In genomic region chr15:81522036-81522751, GRCm38 (mm10) we compare ENCODE assay signal across 8 mouse cellular contexts. TPM values are rescaled to one million over a fixed set of nuclear protein-coding genes. Genes with fewer than 3 reads are reported as not detected.
DNase-seq lines count a peak whose midpoint lies in the region; ATAC-seq and TF ChIP-seq lines count a peak whose summit lies in the region.

No protein-coding gene starts in this region.

- WGBS in embryonic facial prominence, embryonic 15.5 days = under 1% methylated on average over 38 of the region's 38 CpGs
- 0% methylated on average over 38 of the region's 38 CpGs for WGBS in heart, embryonic 14.5 days
- under 1% methylated on average over 38 of the region's 38 CpGs for whole genome bisulfite sequencing in kidney, postnatal 0 days
- WGBS in lung, embryonic 16.5 days = under 1% methylated on average over 38 of the region's 38 CpGs
- WGBS in olfactory bulb, adult 2 months = 1% methylated on average over 38 of the region's 38 CpGs

- no peaks in the 10 kb centered on the region for H3K36me3 ChIP-seq in embryonic facial prominence, embryonic 15.5 days
- H3K36me3 ChIP-seq in heart, embryonic 14.5 days (ENCODE audit: control insufficient read depth, insufficient read depth, low read length) = no peaks in the 10 kb centered on the region
- no peaks in the 10 kb centered on the region for H3K36me3 ChIP-seq in kidney, postnatal 0 days (ENCODE audit: insufficient read depth, low read length)
- H3K36me3 ChIP-seq in lung, embryonic 16.5 days (ENCODE audit: control insufficient read depth, insufficient read depth, low read length) = no peaks in the 10 kb centered on the region

- peaks cover 9% of the 10 kb centered on the region for H3K4me1 ChIP-seq in embryonic facial prominence, embryonic 15.5 days
- H3K4me1 ChIP-seq in heart, embryonic 14.5 days (ENCODE audit: control insufficient read depth in 2 of 2, insufficient read depth in 2 of 2, low read length in 2 of 2) = peaks cover 0 to 3% of the 10 kb centered on the region in 2 experiments; a peak in 2 of 4 replicates
- no peaks in the 10 kb centered on the region for H3K4me1 ChIP-seq in kidney, postnatal 0 days (replicated peaks; ENCODE audit: insufficient read depth, low read length)
- H3K4me1 ChIP-seq in lung, embryonic 16.5 days (replicated peaks; ENCODE audit: control insufficient read depth, insufficient read depth, low read length) = peaks cover 2% of the 10 kb centered on the region; the same call in 1 of the 2 replicates
- peaks cover 11% of the 10 kb centered on the region for H3K4me1 ChIP-seq in olfactory bulb, adult 2 months (ENCODE audit: control insufficient read depth, insufficient read depth, low read length)

- ATAC-seq in CD4-positive, CD25-positive, alpha-beta regulatory T cell, adult 4 months = peak; percentile 53
- no peak for ATAC-seq in embryonic facial prominence, embryonic 15.5 days (ENCODE audit: insufficient number of reproducible peaks, low FRiP score, low TSS enrichment, low read depth)
- ATAC-seq in heart, embryonic 14.5 days (ENCODE audit: insufficient number of reproducible peaks, insufficient read depth, low FRiP score, low read depth) = peak; percentile 36; the same call in 1 of the 2 replicates
- ATAC-seq in kidney, postnatal 0 days (replicated peaks; ENCODE audit: low FRiP score, low read depth) = peak; percentile 27
- peak; percentile 63 for ATAC-seq in lung, embryonic 16.5 days (ENCODE audit: low read depth)

- H3K9ac ChIP-seq in embryonic facial prominence, embryonic 15.5 days = peak overlapping the region; percentile 57; the same call in 1 of the 2 replicates
- H3K9ac ChIP-seq in heart, embryonic 14.5 days (ENCODE audit: low read length) = peak overlapping the region; percentile 80
- H3K9ac ChIP-seq in kidney, postnatal 0 days (ENCODE audit: low read depth, low read length) = peak overlapping the region; percentile 63
- H3K9ac ChIP-seq in lung, embryonic 16.5 days (ENCODE audit: low read length) = peak overlapping the region; percentile 78

- H3K9me3 ChIP-seq in embryonic facial prominence, embryonic 15.5 days (replicated peaks) = no peaks in the 10 kb centered on the region
- H3K9me3 ChIP-seq in heart, embryonic 14.5 days (ENCODE audit: control insufficient read depth, low read length) = no peaks in the 10 kb centered on the region
- H3K9me3 ChIP-seq in kidney, postnatal 0 days (replicated peaks; ENCODE audit: low read length) = no peaks in the 10 kb centered on the region
- H3K9me3 ChIP-seq in lung, embryonic 16.5 days (ENCODE audit: control insufficient read depth, low read length) = no peaks in the 10 kb centered on the region

- H3K27me3 ChIP-seq in embryonic facial prominence, embryonic 15.5 days = no peaks in the 10 kb centered on the region
- H3K27me3 ChIP-seq in heart, embryonic 14.5 days (ENCODE audit: control insufficient read depth, insufficient read depth, low read length) = no peaks in the 10 kb centered on the region
- no peaks in the 10 kb centered on the region for H3K27me3 ChIP-seq in kidney, postnatal 0 days (ENCODE audit: insufficient read depth, low read length)
- no peaks in the 10 kb centered on the region for H3K27me3 ChIP-seq in lung, embryonic 16.5 days (ENCODE audit: control insufficient read depth, insufficient read depth, low read depth, low read length)

- H3K4me2 ChIP-seq in embryonic facial prominence, embryonic 15.5 days (replicated peaks) = peak overlapping the region; percentile 99
- peak overlapping the region; percentile 83 for H3K4me2 ChIP-seq in heart, embryonic 14.5 days (ENCODE audit: low read length)
- peak overlapping the region; percentile 96 for H3K4me2 ChIP-seq in kidney, postnatal 0 days (ENCODE audit: low read length)
- peak overlapping the region; percentile 97 for H3K4me2 ChIP-seq in lung, embryonic 16.5 days (ENCODE audit: low read depth, low read length)

- no peak for TF ChIP-seq POLR2A in olfactory bulb, adult 2 months (IDR thresholded peaks at IDR 0.05; ENCODE audit: insufficient read depth, low read depth, low read length)

- H3K4me3 ChIP-seq in embryonic facial prominence, embryonic 15.5 days (replicated peaks) = peak overlapping the region; percentile 66
- peak overlapping the region; percentile 52 to 74 for H3K4me3 ChIP-seq in heart, embryonic 14.5 days (ENCODE audit: control insufficient read depth in 1 of 2, insufficient read depth in 1 of 2, low read depth in 1 of 2, low read length in 2 of 2)
- peak overlapping the region; percentile 54 for H3K4me3 ChIP-seq in kidney, postnatal 0 days (replicated peaks; ENCODE audit: low read depth, low read length)
- peak overlapping the region; percentile 69 for H3K4me3 ChIP-seq in lung, embryonic 16.5 days (ENCODE audit: low read length)
- peak overlapping the region; percentile 63 for H3K4me3 ChIP-seq in olfactory bulb, adult 2 months (ENCODE audit: insufficient read depth, low read depth, low read length)

- H3K27ac ChIP-seq in embryonic facial prominence, embryonic 15.5 days (replicated peaks) = peak overlapping the region; percentile 85
- peak overlapping the region; percentile 92 to 95 for H3K27ac ChIP-seq in heart, embryonic 14.5 days (replicated peaks in 1 of 2; ENCODE audit: control insufficient read depth in 1 of 2, insufficient read depth in 1 of 2, low read depth in 2 of 2, low read length in 2 of 2)
- H3K27ac ChIP-seq in kidney, postnatal 0 days = peak overlapping the region; percentile 91
- H3K27ac ChIP-seq in lung, embryonic 16.5 days (ENCODE audit: low read length) = peak overlapping the region; percentile 99
- peak overlapping the region; percentile 49 for H3K27ac ChIP-seq in olfactory bulb, adult 2 months (ENCODE audit: insufficient read depth, low read depth, low read length)

- TF ChIP-seq CTCF in kidney, postnatal 0 days (IDR thresholded peaks at IDR 0.05; ENCODE audit: low read depth) = no peak
- no peak for TF ChIP-seq CTCF in olfactory bulb, adult 2 months (IDR thresholded peaks at IDR 0.05; ENCODE audit: insufficient read depth, low read depth, low read length)

- peak; percentile 35 to 65 for DNase-seq in adrenal gland, postnatal 4 days (ENCODE audit: low spot score in 2 of 2)
- peak; percentile 69 for DNase-seq in kidney, postnatal 0 days (ENCODE audit: low spot score)
- DNase-seq in thymus, postnatal 14 days = peak; percentile 77

RNA-seq across cellular contexts. Expression of gene Rbx1, which starts 56.1 kb away (rescaled TPM):
- 100 to 1,000 TPM; 269 to 371 TPM for polyA plus RNA-seq in CD4-positive, CD25-positive, alpha-beta regulatory T cell, adult 4 months (2017; shearing (Covaris generic))
- 100 to 1,000 TPM; 154 to 155 TPM for total RNA-seq in adrenal gland, postnatal 4 days (2021)
- 418 and 468 TPM in 2 replicates for polyA plus RNA-seq in embryonic facial prominence, embryonic 15.5 days (2015; fragmentation: Nextera tagmentation; extraction: Ambion mirVana)
- polyA plus RNA-seq in heart, embryonic 14.5 days (2014; fragmentation: Nextera tagmentation; extraction: Ambion mirVana) = 426 and 448 TPM in 2 replicates
- 517 and 563 TPM in 2 replicates for polyA plus RNA-seq in kidney, postnatal 0 days (2015; fragmentation: Nextera tagmentation; extraction: Ambion mirVana)
- polyA plus RNA-seq in lung, embryonic 16.5 days (2015; fragmentation: Nextera tagmentation; extraction: Ambion mirVana) = 466 and 468 TPM in 2 replicates
- polyA plus RNA-seq in olfactory bulb, adult 2 months (2012; ENCODE audit: insufficient read depth, insufficient read length, low replicate concordance, missing spikeins) = not detected in 2 replicates

Comparison
In these comparisons a context has a peak if more than half of its experiments do, and no peak if none do; other contexts are left out.
1. H3K27ac ChIP-seq: peak in every context shown above with its lines; median percentile 99 in lung, embryonic 16.5 days; 94 in heart, embryonic 14.5 days; 91 in kidney, postnatal 0 days; 85 in embryonic facial prominence, embryonic 15.5 days; 49 in olfactory bulb, adult 2 months.
2. RNA of gene Rbx1, which starts 56.1 kb away (polyA plus RNA-seq): 517 to 563 TPM in kidney, postnatal 0 days, 466 to 468 TPM in lung, embryonic 16.5 days, 426 to 448 TPM in heart, embryonic 14.5 days, 418 to 468 TPM in embryonic facial prominence, embryonic 15.5 days and 269 to 371 TPM in CD4-positive, CD25-positive, alpha-beta regulatory T cell, adult 4 months; not detected in olfactory bulb, adult 2 months; every median in the first group is over 100 times any median in the second.
3. Peak in every context shown above with its lines, with median percentiles within 50 percentile points of each other: DNase-seq, H3K4me2 ChIP-seq, H3K4me3 ChIP-seq and H3K9ac ChIP-seq.